Mouse (Mus musculus) kidney, adult 2 months (tissue): ENCODE measurements around the gene Zfp536.

Source experiments
- CTCF ChIP-seq: fragments of 200-500 bp; conservative IDR thresholded peaks from 2 replicates; pipeline ENCODE4 v1.5.1; 2011; ENCODE audit warnings: low read depth, mild to moderate bottlenecking, control low read depth, low read length, moderate library complexity, mixed read lengths; ENCODE audit not compliant: insufficient read depth, insufficient read length
- POLR2A ChIP-seq: fragments of 200-500 bp; IDR thresholded peaks from one replicate; pipeline ENCODE4 v1.6.1; 2011; ENCODE audit warnings: low read depth, low read length, control low read depth

DNA sequence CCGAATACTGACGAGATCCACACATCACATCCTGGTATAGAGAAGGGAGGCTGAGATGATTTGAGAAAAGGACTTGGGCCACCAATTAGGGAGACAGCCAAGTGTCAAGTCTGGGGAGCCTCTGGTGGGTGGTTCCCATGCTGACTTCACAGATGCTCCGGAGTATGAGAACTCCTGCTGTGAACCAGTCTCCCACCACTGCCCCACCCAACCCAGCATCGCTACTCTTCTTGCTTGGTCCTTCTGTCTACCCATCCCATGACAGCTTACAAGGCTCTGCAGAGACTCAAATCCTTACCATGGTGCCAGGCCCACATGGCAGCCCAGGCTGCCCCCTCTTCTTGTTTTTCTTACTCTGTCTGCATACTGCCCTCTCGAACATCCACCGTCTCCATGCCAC, 165.5 kb downstream of the Zfp536 start:
- TF ChIP-seq CTCF (no peak), POLR2A (no peak)
